Mouse (Mus musculus): ENCODE results near the gene Cdk2.

DNA sequence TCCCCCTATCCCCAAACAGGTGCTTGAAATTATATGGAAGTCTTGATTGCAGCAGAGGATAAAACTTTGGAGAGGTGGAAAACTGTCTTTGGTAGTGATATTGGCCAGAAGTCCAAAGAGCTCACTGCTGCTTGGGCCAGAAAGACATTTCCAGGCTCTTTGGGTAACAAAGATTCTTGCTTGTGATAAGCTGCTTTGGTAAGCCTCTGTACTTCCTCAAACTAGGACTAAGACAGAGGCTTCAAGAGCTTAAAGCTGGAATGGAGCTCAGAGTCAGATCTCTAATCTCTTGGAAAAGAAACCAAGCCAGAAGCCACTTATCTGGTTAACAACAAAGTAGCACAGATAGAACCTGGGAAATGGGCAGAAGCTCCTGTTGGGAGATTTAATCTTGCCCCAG lies 42.4 kb downstream of the Cdk2 start:
- no peak for TF ChIP-seq CTCF (conservative IDR thresholded peaks at IDR 0.05; ENCODE audit: low read length)
- TF ChIP-seq POU5F1 (IDR thresholded peaks at IDR 0.05; ENCODE audit: borderline replicate concordance, low read length), result no peak
- TF ChIP-seq NANOG (IDR thresholded peaks at IDR 0.05; ENCODE audit: borderline replicate concordance, low read length), result no peak
